ENCODE assay signal across 20 mouse cellular contexts in the genomic region with DNA sequence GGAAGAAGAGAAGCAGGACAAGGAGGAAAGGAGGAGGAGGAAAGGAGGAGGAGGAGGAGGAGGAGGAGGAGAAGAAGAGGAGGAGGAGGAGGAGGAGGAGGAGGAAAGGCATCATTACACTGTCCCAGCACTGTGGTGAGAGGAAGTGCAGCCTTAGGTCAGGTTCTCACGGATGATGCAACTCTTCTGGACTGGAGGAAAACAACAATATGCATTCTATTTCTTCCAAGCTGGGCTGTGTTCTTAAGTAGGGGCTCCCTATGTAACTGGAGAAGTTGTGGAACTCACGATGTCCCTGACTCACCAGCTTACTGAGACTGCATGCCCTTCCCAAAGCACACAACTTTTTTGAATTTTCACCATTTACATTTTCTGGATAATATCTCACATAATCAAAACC.
"Had no signal": no experiment of that assay in that cellular context is flagged by ENCODE, and none has a peak within 500 bp of the region (broad histone marks: within the 10 kb centered on the region; RNA-seq: fewer than 3 reads in every experiment).

No protein-coding gene starts in this region.

- H3K36me3 ChIP-seq: limb, embryonic 12.5 days; limb, embryonic 15.5 days; midbrain, embryonic 10.5 days; midbrain, embryonic 13.5 days had no signal

- ATAC-seq: liver, postnatal 0 days; midbrain, embryonic 13.5 days; midbrain, embryonic 16.5 days had no signal

- H3K4me2 ChIP-seq: limb, embryonic 12.5 days; limb, embryonic 15.5 days; liver, embryonic 11.5 days; lung, embryonic 14.5 days; midbrain, embryonic 13.5 days had no signal

- DNase-seq: kidney, adult 18-20 months; kidney, adult 9 months; kidney, postnatal 25 days; layer of hippocampus, adult 9-11 months; layer of hippocampus, postnatal 36 days; left cerebral cortex, postnatal 4 days; liver, postnatal 0 days; lung, embryonic 14.5 days; lung, postnatal 14 days; thymus, adult 18-20 months; thymus, postnatal 36 days had no signal

- H3K4me1 ChIP-seq: limb, embryonic 12.5 days; limb, embryonic 15.5 days; midbrain, embryonic 10.5 days; midbrain, embryonic 13.5 days had no signal

- H3K27me3 ChIP-seq: limb, embryonic 12.5 days; limb, embryonic 15.5 days; megakaryocyte, embryonic 14.5 days; midbrain, embryonic 13.5 days had no signal

- H3K4me3 ChIP-seq: layer of hippocampus, adult 2 months; limb, embryonic 12.5 days; limb, embryonic 15.5 days; megakaryocyte, embryonic 14.5 days; midbrain, embryonic 10.5 days; midbrain, embryonic 13.5 days had no signal

- H3K9ac ChIP-seq: limb, embryonic 12.5 days; limb, embryonic 15.5 days; liver, embryonic 14.5 days; liver, postnatal 0 days; lung, embryonic 14.5 days; midbrain, embryonic 13.5 days had no signal

- H3K27ac ChIP-seq: layer of hippocampus, adult 2 months; limb, embryonic 12.5 days; limb, embryonic 15.5 days; liver, embryonic 14.5 days; midbrain, embryonic 10.5 days; midbrain, embryonic 13.5 days had no signal

- H3K9me3 ChIP-seq: limb, embryonic 12.5 days; limb, embryonic 15.5 days; megakaryocyte, embryonic 14.5 days; midbrain, embryonic 10.5 days; midbrain, embryonic 13.5 days had no signal
